12 mouse cellular contexts compared by ENCODE assay signal in the genomic region with DNA sequence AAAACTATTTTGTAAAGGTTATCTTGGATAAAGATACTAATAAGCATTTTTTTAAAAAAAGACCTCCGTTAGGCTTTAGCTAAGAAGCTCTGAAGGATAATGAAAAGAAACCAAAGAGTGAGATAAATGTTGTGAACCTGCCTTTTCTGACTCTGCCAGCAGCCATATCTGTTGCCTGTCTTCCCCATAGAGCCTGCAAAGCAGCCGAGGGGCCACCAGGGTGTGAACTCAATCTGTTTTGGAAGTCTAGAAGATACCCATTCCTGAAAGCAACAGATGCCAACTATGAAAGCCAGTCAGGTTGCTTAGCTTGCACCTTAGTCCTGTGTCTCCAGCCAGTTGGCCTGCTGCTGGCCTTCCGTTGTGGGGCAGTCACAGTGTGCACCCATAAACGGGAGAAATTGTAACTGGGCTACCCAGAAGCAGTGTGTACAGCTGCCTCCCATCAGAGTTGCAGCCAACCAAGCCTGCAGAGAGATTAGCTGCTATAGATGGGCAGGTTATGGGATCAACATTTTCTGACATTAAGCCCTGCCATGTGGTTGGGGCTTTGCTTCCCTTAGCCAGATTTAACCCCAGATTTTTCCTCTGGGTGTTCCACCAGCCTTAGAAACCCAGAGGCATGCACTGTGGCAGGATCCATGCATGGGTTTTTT.
"Had no signal": no experiment of that assay in that cellular context is flagged by ENCODE, and none has a peak within 500 bp of the region (broad histone marks: within the 10 kb centered on the region; RNA-seq: fewer than 3 reads in every experiment).

No protein-coding gene starts in this region.

- H3K4me1 ChIP-seq: liver, embryonic 13.5 days; megakaryocyte, embryonic 14.5 days; midbrain, embryonic 15.5 days; neural tube, embryonic 12.5 days had no signal

- H3K9me3 ChIP-seq: liver, embryonic 13.5 days; midbrain, embryonic 15.5 days; neural tube, embryonic 12.5 days had no signal

- H3K4me2 ChIP-seq: liver, embryonic 13.5 days; midbrain, embryonic 11.5 days; midbrain, embryonic 15.5 days; neural tube, embryonic 12.5 days had no signal

- H3K27me3 ChIP-seq: liver, embryonic 13.5 days; megakaryocyte, embryonic 14.5 days; midbrain, embryonic 15.5 days; neural tube, embryonic 12.5 days had no signal

- H3K36me3 ChIP-seq: liver, embryonic 13.5 days; midbrain, embryonic 15.5 days; neural tube, embryonic 12.5 days had no signal

- DNase-seq: kidney, adult 8-10 months; kidney, postnatal 25 days; liver, embryonic 13.5 days; liver, postnatal 0 days; thymus, postnatal 4 days had no signal

- H3K4me3 ChIP-seq: liver, embryonic 13.5 days; megakaryocyte, embryonic 14.5 days; midbrain, embryonic 15.5 days; neural tube, embryonic 12.5 days had no signal

- ATAC-seq: inflammation-experienced regulatory T-cells, adult 6 months; intestine, postnatal 0 days; liver, postnatal 0 days; midbrain, embryonic 15.5 days had no signal

- H3K9ac ChIP-seq: liver, embryonic 13.5 days; liver, postnatal 0 days; midbrain, embryonic 15.5 days; neural tube, embryonic 12.5 days had no signal

- H3K27ac ChIP-seq: liver, embryonic 13.5 days; midbrain, embryonic 15.5 days; neural tube, embryonic 12.5 days; stomach, postnatal 0 days had no signal
